Mouse (Mus musculus) cerebellum, adult (tissue): ENCODE measurements around the gene Mrps18a.

Source experiments
- ATAC-seq: cut with Nextera tagmentation; 2 replicates; pipeline ENCODE4 v1.9.2; 2017; ENCODE audit warnings: mild to moderate bottlenecking, moderate library complexity, mixed read lengths; ENCODE audit not compliant: insufficient number of reproducible peaks, low FRiP score, low TSS enrichment

Mrps18a gene

DNA sequence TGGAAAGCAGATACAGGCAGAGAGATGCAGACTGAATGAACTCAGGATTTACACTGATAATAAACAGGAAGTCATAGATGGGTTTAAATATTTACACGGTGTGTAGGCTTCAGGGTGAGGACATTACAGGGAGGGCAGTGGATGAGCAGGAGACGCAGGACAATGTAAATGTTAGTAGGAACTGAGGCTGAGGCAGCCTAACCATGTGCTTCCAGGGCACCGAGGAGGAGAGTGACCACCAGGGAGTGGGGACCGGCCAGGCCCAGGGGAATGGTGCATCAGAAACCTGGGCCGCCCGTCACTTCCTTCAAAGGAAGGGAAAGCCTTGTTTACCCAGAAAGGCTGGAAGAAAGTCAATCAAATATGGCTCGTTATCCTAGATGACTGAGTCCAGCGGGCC is 12.3 kb upstream of the Mrps18a start:
- ATAC-seq: no peak

DNA sequence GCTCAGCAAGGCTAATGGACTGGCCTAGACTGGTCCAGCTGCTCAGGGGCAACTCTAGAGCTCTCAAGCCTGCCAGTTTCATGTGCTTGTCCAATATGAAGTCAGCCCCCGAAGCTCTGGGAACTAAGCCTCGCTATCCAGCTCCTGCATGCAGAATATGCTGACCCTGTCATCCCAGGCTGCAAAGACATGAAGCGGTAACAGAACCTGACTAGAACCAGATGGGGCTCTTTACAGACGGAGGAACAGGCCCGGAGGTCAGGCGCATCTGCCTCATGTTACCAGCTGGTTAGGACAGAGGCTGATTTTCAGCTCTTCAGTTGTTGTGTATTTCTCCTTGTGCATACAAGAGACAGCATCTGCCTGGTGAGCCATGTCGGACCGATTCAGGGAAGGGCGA is 8.9 kb upstream of the Mrps18a start:
- ATAC-seq: no peak

DNA sequence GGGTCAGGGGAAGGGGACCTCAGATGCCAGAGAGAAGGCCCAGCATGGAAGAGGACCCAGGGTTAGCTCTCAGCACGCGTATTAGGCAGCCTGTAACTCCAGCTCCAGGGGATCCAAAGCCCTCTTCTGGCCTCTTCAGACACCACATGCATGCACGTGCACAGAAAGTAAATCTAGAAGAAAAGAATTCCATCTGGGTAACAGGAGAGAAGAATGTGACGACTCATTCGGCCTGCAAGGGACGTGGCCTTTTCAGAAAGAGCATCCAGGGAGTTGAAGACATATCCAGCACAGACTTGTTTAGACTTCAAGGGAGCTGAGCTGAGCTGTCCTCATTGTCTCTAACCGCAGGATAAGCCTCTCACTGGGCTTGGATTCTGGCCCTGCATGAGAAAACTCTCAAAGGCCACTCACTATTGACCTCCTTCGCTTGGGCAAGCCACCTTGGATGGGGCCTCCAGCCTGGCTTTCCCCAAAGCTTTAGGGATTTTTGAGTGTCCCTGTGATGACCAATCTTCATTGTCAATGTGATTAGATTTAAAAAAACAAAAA is 8.1 kb upstream of the Mrps18a start:
- ATAC-seq: no peak

DNA sequence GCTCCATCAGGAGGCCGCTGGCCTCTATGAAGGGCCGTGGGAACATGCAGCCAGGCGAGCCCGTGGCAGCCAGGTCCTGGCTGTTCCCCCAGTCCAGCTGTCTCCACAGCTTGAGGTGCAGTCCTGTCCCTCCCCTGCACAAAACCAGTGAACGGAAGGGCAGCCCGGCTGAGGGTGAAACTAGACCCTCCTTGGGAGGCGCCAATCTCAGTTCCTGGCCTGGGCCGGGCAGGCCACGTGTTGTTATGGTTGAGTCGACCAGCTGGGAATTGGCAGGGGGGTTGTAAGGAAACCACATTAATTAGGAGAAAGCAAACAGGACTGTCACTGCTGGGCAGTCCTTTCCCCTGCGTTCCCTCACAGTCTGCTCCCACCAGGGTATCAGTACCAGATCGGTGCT is 6.3 kb upstream of the Mrps18a start:
- ATAC-seq: no peak

DNA sequence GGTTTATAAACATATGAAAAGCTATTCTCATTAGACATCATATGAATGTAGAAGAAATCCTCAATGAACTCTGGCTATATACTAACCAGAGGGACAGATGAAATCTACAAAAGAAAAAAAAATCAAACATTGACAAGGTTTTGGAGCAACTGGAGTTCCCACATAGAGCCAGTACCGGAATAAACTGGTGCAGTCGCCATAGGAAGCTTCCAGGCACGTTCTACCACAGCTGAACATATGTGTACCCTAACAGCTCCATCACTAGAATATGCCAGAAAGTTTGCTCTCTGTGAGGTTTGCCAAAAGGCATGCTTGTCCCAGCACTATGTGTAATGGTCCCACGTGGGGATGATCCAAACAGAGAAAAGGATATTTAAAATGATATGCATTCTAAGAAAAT is 2.5 kb upstream of the Mrps18a start:
- ATAC-seq: no peak

DNA sequence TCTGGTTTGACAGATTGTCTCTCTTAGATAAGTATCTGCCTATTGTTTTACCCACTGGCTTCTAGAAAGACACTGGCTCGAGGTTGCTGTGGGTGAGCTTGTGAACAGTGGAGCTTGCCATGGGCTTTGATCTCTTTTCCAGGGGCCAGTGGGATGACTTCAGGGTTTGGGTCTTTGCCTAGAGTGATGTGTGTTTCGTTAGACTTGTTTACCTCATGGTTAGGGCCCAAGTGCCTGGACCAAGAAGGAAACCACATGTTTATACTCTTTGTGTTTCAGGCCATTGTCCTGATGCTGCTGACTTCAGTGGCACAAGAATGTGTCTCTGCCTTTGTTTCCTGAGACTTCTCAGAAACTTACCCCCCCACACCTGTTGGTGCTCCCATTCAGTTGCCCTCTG is 4.7 kb downstream of the Mrps18a start:
- no peak for ATAC-seq

DNA sequence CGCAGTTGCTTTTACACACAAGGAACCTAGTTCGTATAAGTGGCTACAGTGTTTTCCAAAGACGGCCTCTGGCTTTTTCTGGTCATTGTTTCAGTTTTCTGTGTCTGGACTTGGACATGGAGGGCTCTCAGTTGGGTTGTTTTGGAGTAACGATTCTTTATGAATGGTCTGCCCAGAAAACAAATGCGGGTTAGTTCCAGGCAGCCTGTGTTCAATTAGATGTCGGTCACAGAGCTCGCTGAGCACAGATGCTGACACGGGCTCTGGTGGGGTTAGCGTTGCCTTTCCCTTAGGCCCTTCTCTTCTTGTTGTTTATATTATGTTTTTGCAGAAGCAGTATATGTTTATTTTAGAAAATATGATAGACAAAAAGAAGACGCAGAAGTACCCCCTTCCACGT is 5.4 kb downstream of the Mrps18a start:
- ATAC-seq: no peak

DNA sequence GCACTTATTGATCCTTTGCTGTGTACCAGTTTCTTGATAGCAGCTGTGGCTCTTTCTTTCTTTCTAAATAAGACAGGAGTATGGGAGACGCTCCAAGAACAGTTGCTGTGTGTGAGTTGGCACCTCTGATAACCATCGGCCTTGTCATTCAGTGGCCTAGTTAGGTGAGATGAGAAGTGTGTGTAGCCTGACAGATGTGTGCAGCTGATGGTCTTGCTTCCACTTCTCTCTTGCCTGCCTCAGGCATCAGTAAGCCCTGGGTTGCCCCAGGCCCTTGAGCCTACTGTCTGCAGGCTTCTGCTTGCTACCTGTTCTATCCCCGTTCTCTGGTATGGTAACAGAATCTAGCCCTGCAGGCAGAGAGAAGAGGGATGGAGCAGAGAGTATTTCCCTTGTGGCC is 6.1 kb downstream of the Mrps18a start:
- ATAC-seq: no peak

DNA sequence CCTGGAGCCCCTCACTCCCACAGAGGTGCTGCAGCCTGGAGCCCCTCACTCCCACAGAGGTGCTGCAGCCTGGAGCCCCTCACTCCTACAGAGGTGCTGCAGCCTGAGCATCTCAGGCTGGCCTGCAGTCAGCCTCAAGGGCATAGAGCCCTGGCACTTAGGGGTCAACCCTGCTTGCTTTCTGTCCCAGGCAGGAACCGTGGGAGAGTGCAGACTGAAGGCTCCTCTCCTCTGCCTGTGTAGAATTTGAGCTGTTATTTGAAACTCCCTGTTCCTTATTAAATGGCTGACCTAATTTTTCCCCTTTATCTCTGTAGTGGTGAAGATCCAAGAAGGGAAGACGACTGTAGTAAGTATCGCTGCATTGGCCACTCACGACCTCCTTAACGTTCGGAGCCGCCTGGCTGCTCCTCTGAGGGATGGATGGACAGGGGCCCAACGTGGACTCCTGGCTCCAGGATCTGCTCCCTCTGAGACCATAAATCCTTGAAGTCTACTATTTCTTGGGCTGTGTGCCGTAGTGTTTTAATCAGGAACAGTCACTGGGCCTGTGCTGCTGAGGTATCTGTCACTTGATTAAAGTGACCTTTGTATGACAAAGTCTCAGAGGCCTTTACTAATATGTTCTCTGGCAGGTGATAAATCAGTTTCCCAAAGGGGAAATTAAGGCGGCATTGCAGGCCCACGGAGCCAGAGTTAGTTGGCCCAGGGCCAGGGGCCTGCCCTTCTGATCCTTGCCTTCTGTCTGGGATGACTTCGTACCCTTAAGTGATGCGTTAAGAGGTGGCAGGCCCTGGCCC is 7.0 kb downstream of the Mrps18a start:
- ATAC-seq: no peak

DNA sequence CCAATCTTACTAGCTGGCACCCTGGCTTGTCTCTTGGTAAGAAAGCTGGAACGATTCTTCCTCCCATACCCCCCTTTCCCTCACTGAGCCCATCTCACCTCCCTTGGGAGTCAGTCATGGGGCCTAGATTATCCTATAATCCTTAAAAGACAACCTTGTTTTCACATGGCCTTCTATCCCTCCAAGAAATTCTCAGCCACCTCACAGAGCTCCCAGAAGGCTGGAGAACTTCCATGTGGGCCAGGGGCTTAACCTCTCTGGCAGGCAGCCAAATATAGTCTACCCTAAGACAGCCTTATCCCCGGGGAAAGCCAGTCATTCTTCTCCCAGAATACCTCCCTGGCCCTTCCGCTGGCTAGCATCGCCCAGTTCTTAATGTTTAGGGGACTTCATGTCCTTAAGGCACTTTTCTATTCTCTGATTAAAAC is 7.7 kb downstream of the Mrps18a start:
- ATAC-seq: no peak

DNA sequence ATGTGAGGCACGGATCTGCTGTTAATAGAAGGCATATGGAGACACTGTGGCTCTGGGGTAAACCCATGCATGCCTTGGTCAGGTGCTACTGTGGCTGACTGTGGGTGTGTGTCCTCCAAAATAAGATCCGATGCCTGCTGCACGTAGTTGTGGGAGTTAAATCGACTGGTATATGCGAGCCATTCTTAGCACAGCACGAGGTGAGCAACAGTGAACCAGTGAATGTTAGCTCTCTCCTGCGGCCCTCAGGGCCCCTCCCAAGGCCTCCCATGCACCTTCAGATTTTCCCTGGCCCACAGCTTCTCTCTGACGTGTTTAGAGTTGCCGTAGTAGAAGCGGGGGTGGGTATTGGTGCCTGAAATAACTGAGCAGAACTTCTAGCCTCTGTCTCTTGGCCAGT is 8.9 kb downstream of the Mrps18a start:
- no peak for ATAC-seq

DNA sequence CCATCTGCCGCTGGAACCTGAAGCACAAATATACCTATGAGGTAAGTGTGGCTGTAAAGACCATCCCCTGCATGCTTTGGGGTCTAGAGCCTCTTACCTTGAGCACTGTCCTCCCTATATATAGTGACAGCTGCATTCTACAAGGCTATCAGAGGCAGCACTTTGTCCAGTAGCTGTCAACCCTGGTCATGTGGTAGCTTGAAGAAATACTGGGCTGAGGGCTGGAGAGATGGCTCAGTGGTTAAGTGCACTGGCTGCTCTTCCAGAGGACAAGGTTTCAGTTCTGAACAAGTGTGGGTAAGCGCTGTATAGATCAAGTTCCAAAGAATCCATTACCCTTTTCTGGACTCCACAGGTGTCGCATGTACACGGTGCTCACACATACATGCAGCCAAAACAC is 12.0 kb downstream of the Mrps18a start:
- no peak for ATAC-seq

DNA sequence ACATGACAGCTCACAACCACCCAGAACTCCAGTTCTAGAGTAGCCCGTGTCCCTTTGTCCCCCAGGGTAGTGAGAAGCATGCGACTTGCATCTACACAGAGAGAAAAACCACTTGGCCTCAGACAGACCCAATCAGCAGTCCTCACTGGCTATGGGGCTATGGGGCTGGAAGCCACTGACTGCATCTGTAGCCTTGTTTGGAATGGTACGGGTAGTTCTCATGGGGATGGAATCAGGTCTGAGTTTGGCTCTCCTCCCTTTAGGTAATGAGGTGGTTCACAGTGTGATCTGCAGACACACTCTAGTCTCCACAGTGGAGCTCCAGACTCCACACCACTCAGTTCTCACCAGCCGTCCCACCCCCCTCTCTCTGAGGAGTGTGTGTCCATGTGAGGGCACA is 12.5 kb downstream of the Mrps18a start:
- ATAC-seq: no peak

DNA sequence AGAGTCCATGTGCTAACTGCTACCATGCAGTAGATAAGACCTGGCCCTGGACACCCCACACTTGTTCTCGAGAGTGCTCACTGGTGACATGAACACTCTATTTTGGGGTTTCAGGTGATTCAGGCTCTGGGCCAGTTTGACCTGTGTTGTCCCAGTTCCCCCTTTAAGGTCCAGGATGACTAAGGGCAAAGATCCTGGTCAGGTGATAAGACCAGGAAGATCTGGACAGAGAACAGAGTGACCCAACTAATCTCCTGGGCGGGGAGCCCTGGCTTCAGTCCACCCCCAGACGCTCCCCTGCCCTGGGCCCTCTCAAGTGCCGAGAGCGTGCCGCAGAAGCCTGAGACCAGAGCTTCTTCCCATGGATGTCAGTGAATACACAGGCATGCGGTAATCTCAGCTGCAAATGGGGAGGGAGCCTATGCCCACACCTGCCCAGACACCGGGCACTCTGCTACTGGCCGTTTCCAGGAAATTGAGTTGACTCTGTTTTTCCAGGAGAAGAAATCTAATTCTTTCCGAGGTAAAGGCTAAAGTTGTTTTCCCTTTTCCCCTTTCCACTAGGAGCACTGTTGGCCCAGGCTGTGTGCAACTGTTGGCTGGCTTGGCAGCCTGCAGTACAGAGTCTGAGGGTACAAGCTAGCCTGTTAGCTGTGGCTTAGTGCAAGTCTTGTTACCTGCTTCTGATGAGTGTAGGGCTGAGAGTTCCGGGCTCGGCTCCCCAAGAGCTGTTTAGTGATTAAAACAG is 13.3 kb downstream of the Mrps18a start:
- no peak for ATAC-seq

DNA sequence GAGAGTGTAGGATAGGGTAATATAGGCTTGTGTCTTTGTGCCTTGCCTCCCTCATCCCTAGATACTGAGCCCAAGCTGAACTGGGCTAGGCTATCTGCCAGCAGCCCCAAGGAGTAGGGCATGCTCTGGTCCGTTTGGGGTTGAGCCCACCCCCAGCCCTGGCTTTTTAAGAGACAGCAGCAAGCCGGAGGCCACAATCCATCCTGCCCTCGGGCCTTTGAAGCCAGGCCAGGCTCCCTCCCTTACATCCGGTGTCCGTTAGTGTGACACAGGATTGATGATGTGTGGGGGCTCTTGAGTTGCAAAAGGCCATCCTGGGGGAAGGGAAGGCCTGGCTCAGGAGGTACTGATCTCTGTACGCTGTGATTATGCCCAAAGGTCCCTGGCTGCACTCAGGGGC is 15.8 kb downstream of the Mrps18a start:
- no peak for ATAC-seq

DNA sequence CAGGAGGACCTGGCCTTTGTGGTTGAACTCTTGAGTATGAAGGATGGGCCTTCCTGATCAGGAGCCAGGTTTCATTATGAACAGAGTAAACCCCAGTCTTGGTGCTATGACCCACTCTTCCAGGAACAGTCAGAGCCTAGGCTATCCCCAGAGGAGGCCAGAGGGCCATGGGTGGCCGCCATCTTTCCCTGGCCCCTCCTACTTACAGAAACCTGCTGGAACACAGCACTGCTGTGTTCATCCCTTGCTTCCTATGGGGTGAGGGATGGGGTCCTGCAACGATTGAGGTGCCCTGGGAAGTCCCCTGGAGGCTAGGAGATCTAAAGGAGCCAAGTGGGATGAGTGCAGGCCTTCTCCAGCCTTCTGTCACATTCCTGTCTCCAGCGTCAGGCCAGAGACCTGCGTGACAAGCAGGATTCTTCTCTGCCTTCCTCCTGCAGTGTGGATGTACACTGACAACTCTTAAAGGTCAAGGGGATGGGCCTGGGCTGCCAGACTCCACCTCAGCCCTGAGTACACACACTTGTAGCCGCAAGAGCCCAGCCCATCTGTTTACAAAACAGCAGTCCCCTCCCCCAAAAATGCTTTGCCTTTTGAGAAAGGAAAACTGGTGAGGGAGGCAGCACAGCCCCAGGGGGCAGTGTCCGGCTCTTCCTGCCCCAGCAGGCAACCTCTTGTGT is 17.2 kb downstream of the Mrps18a start:
- ATAC-seq: no peak

DNA sequence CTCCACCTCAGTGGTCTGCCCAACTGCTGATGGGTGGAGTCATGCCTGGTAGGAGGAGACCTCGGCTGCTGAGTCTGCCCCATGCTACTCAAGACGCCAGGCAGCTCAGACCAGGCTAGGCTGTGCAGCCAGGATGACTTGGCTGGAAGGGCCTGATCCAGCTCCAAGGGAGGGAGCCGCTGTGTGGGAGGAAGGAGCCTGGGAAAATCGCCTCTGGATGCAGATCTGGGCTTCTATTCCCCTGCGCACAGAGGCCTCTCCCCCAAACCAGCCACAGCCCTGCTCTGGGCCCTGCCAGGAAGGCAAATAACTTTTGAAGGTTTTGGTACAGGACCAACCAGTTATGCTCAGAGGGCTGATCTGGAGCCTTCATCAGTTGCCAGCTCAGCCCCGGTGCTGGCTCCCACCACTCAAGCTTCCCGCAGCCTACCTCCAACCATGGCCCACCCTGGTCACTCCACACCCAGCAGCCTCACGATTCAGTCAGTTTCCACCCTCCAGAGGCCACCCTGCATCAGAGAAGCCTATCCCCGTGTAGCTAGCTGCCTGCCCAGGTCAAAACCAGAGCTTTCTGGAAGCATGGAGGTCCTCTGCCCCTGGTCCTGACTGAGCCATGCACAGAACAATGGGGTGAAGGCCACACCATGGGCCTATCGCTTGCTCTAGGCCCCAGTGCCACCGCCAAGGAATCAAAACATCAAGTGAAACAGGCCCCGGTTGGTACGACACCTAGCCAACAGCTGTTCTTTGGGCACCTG is 19.1 kb downstream of the Mrps18a start:
- no peak for ATAC-seq

DNA sequence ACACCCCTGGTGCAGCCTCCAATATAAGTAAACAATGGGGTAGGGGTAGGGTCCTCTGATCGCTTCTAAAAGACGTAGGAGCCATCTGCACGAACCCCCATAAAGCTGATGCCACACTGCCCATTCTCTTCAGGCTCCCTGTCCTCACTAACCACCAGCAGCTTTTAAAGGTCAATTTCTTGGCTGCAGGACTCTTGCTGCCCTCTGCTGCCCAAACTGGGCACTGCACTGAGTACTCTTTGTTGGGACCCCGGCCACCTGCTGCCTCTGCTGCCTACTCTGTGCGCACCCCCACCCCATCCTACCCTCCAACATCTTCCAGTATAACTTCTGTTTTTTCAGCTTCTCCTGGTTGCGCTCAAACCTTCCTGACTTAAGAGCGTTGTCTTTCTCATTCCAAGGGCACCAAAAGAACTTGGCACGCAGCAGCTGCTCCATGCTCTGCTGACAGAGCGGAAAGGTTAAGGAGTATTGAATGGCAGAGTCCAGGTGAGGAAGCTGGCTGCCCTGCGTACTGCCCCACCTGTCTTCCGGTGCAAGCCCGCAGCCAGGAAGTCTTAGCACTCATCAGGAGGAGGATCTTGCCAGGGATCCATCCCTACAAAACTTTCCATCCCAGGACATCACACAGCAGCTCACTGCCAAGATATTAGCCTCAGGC is 21.4 kb downstream of the Mrps18a start:
- ATAC-seq: peak; percentile 58; the same call in 1 of the 2 replicates

DNA sequence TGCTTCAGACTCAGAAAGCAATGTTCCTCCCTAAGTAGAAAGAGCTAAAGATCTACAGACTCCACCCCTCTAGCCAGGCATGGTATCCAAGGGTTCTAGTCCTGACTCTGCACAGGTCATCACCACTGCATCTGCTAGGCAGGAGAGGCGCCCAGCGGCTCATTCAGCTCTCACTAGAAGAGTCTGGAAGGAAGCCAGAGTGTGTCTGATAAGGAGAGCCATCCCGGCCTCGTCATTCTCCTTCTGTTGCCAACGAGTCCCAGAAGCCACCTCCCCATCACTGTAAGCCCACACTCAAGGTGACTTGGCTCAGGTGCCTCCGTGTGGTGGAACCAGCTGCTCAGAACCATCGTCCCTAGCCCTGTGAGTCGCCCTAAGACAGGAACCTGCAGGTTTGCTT is 22.1 kb downstream of the Mrps18a start:
- ATAC-seq: no peak
